Mouse (Mus musculus) olfactory bulb, adult 2 months (tissue): ENCODE results near the gene Trim28. TPM values are rescaled to one million over a fixed set of nuclear protein-coding genes. Genes with fewer than 3 reads are reported as not detected.

Source experiments
- H3K27ac ChIP-seq: fragments of 200-500 bp; 2 replicates; pipeline ENCODE4 v1.5.1; 2012; ENCODE audit warnings: low read depth, low read length; ENCODE audit not compliant: insufficient read depth
- H3K4me1 ChIP-seq: fragments of 200-500 bp; 2 replicates; pipeline ENCODE4 v1.6.1; 2012; ENCODE audit warnings: low read length; ENCODE audit not compliant: control insufficient read depth, insufficient read depth
- H3K4me3 ChIP-seq: fragments of 200-500 bp; 2 replicates; pipeline ENCODE4 v1.5.1; 2012; ENCODE audit warnings: mild to moderate bottlenecking, low read depth, low read length, moderate library complexity; ENCODE audit not compliant: insufficient read depth
- CTCF ChIP-seq: fragments of 200-500 bp; IDR thresholded peaks from 2 replicates; pipeline ENCODE4 v1.5.1; 2012; ENCODE audit warnings: low read depth, mild to moderate bottlenecking, low read length, moderate library complexity; ENCODE audit not compliant: insufficient read depth
- POLR2A ChIP-seq: fragments of 200-500 bp; IDR thresholded peaks from 2 replicates; pipeline ENCODE4 v1.6.1; 2012; ENCODE audit warnings: mild to moderate bottlenecking, low read depth, low read length, moderate library complexity; ENCODE audit not compliant: insufficient read depth
- WGBS: fragments of 180-500 bp; shearing (Covaris S2); methylation state at CpG from one replicate; pipeline ENCODE4 v1.1.7; 2018; 5-methylcytosine and 5-hydroxymethylcytosine counted together
- polyA plus RNA-seq: library from polyadenylated mRNA; stranded (reverse); fragments of >200 nt; gene quantifications from 2 replicates; pipeline ENCODE4 v1.2.4, GENCODE M21; 2012; ENCODE audit warnings: low replicate concordance; ENCODE audit not compliant: missing spikeins, insufficient read depth, insufficient read length

Trim28 gene
- polyA plus RNA-seq, 1 experiment = not detected

DNA sequence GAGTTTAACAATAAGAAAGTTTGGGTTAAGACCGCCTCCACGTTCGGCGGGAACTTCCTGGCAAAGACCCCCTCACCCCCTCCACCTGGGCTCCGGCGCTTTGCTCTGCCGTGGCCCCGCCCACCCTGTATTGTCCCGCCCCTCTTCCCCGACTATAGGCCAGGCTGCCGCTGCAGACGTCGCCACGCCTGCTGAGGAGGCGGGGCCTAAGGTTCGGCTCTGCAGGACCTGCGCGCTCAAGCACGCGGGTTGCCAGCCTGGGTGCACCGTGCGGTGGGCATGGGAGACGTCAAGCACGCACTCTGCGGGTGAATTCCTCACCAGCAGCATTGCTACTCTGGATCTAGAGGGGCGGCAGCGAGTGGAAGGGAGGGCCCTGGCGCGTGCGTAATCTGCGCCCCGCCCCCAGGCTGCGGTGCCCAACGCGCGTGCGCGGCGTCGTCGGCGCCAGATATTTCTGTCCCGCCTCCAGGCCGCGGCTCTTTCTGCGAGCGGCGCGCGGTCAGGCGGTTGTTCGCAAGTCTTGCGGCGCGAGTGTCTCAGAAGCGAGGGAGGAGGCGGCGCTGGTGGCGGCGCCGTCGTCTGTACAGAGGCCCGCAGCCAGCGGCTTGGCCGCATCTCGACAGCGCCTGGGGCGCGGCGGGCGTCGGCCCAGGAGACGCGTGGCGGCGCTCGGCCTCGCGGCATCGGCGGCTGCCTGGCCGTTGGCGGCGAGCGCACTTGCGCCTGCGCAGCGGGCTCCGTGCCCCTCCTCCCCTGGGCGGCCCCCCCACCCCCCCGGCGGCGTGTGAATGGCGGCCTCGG, 25.2 kb downstream of the Trim28 start:
- WGBS = under 1% methylated on average over 91 of the region's 95 CpGs
- Histone ChIP-seq H3K4me3 (peak overlapping the region; percentile 88), H3K27ac (peak overlapping the region; percentile 99), H3K4me1 (peaks cover 13% of the 10 kb centered on the region)
- no peak for TF ChIP-seq CTCF
- TF ChIP-seq POLR2A = peak; percentile 99

DNA sequence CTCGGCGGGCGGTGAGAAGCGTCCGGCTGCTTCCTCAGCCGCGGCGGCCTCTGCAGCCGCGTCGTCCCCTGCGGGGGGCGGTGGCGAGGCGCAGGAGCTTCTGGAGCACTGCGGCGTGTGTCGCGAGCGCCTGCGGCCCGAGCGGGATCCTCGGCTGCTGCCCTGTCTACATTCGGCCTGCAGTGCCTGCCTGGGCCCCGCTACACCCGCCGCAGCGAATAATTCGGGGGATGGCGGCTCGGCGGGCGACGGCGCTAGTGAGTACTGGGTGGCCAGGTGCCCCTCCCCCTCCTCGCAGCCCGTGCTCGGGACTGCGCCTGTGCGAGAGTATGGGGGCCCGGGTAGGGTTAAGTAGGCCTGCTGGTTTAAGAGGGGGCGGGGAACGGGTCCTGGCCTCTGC, 25.9 kb downstream of the Trim28 start:
- peaks cover 13% of the 10 kb centered on the region for H3K4me1 ChIP-seq
- H3K4me3 ChIP-seq = peak overlapping the region; percentile 88
- WGBS = under 1% methylated on average over 43 of the region's 44 CpGs
- H3K27ac ChIP-seq = peak overlapping the region; percentile 80
- TF ChIP-seq POLR2A = no peak; the same call in 1 of the 2 replicates
- 0 out of 2 replicates have a peak, but pooled peaks have one; percentile 14 for TF ChIP-seq CTCF

DNA sequence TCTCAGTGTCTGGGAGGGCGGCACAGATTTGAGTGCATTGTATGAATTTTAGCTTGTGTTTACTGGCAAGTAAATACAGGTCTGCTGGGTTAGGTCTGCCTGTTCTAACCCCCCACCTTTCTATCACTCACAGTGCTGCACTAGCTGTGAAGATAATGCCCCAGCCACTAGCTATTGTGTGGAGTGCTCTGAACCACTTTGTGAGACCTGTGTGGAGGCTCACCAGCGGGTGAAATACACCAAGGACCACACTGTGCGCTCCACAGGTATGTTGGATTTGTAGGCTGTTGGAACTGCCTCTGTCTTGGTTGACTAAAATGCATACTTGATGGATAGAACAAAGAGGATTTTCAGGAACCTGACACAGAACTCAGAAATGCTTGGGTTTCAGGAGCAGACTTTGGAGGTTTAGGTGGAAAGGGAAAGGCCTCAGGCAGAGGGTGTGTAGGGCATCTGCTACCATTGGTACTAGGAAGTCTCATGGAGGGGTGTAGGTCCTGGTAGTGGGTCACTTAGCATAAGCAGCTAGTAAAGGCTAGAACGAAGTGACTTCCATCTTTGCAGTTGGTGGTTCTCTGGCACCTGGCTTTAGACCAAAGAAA, 26.7 kb downstream of the Trim28 start:
- no peak overlapping the region for H3K27ac ChIP-seq
- H3K4me1 ChIP-seq = peaks cover 13% of the 10 kb centered on the region
- 27% methylated on average over 4 of the region's 4 CpGs for WGBS
- peak overlapping the region; percentile 88 for H3K4me3 ChIP-seq
- TF ChIP-seq POLR2A (no peak), CTCF (no peak)

DNA sequence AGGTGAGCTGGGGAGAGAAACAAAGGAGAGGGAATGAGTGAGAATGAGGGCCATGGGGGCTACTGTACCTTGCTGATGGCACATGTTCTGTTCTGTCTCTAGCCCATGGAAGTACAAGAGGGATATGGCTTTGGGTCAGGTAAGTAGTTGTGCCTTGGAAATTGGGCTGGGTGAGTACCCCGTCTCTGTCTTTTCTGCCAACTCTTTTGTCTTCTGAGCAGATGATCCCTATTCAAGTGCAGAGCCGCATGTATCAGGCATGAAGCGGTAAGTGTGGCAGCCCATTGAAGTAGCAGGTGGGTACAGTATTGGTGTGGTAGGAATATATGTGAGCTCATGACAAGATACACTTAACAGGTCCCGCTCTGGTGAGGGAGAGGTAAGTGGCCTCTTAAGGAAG, 30.1 kb downstream of the Trim28 start:
- TF ChIP-seq CTCF (no peak), POLR2A (no peak)

DNA sequence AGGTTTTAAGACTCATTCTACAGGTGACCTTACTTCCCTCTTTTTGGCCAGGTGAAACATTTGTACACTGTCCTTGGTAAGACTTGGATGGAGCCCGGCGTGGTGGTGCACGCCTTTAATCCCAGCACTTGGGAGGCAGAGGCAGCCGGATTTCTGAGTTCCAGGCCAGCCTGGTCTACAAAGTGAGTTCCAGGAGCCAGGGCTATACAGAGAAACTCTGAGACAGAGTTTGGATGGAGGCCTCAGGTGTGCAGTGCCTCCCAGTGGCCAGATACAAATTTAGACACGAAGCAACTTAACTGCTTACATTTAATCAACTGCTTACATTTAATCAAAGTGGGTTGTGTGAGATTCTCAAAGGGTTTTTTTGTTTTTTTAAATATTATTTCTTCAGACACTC, 32.2 kb downstream of the Trim28 start:
- Histone ChIP-seq H3K4me3 (no peak overlapping the region), H3K4me1 (peaks cover 13% of the 10 kb centered on the region), H3K27ac (no peak overlapping the region)
- 67% methylated on average over 5 of the region's 5 CpGs for WGBS
- no peak for TF ChIP-seq CTCF
- no peak for TF ChIP-seq POLR2A

More for the DNA sequence above, 30.1 kb downstream of the Trim28 start:
- 87% methylated on average over 4 of the region's 4 CpGs for WGBS
- Histone ChIP-seq H3K4me3 (no peak overlapping the region), H3K4me1 (peaks cover 7% of the 10 kb centered on the region), H3K27ac (no peak overlapping the region)

DNA sequence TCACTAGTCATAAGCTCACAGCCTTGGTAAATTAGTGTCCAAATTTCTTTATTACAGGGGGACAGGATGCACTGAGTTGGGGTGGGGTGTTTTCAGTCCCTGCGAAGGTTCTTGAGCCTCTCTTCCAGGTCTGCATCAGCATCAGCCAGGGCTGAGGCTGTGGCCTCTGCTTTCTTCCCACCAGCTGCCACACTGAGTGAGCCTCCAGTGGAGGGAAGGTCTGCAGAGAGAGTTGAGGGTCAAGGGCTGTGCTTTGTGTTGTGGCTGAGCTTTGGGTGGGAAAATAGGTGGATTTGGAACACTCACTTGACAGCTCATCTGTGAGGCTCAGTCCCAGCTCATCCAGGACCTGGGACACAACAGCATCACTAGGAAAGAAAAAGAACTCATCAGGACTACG, 33.1 kb downstream of the Trim28 start:
- TF ChIP-seq CTCF (no peak), POLR2A (no peak)
- Histone ChIP-seq H3K27ac (no peak overlapping the region), H3K4me1 (peaks cover 13% of the 10 kb centered on the region), H3K4me3 (no peak overlapping the region)
- WGBS = 75% methylated on average over 2 of the region's 2 CpGs

DNA sequence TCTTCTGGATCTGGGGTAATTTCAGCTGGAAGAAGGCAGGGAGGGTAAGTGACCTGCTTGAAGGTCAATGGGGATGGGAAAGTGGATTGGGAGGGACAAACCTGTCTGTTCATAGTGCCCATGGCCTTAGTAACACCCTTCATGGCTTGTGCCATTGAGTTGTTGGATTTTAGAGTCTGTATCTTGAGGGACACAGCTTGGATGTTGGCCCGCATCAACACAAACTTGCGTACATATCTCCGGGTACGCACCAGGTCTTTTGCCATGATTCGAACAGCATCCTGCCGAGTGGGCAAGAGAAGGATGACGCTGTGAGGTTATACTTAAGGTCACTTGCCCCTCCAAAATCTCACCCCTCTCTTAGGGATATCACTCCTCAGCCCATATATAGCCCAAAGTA, 33.6 kb downstream of the Trim28 start:
- H3K27ac ChIP-seq = no peak overlapping the region
- peaks cover 13% of the 10 kb centered on the region for H3K4me1 ChIP-seq
- 91% methylated on average over 7 of the region's 7 CpGs for WGBS
- no peak for TF ChIP-seq CTCF
- no peak for TF ChIP-seq POLR2A
- H3K4me3 ChIP-seq = no peak overlapping the region

DNA sequence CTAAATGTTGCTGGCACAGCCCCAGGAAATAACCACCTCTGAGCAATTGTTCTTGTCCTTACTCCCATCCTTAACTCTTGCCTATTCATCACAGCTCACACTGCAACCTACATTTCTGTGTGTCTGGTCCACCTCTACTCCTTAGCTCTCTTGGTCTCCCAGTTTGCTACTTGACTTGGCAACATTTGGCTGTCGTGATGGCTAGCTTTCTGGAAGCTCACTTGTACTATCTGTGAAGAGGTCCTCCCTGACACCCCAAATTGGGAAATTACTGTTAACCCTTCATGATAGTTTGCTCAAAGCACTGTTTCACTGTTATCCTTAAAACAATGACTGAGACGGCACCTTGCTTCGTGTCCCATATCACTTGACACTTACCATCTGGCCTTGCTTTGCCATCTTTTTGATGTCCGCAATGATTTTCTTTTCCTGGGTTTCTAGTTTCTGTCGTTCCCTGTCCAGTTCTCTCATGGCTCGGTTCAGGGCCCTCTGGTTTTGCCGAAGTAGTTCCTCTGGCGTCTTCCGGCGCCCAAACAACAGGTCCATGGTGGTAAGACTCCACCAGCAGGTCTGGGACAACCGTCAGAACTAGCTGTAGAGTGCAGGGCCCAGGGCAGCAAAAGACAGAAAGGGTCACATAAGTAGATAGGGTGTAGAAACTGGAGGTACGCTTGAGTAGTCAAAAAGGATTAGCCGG, 34.7 kb downstream of the Trim28 start:
- peaks cover 13% of the 10 kb centered on the region for H3K4me1 ChIP-seq
- 43% methylated on average over 13 of the region's 13 CpGs for WGBS
- H3K4me3 ChIP-seq = peak overlapping the region; percentile 88
- TF ChIP-seq CTCF = no peak
- no peak for TF ChIP-seq POLR2A
- H3K27ac ChIP-seq = peak overlapping the region; percentile 87

DNA sequence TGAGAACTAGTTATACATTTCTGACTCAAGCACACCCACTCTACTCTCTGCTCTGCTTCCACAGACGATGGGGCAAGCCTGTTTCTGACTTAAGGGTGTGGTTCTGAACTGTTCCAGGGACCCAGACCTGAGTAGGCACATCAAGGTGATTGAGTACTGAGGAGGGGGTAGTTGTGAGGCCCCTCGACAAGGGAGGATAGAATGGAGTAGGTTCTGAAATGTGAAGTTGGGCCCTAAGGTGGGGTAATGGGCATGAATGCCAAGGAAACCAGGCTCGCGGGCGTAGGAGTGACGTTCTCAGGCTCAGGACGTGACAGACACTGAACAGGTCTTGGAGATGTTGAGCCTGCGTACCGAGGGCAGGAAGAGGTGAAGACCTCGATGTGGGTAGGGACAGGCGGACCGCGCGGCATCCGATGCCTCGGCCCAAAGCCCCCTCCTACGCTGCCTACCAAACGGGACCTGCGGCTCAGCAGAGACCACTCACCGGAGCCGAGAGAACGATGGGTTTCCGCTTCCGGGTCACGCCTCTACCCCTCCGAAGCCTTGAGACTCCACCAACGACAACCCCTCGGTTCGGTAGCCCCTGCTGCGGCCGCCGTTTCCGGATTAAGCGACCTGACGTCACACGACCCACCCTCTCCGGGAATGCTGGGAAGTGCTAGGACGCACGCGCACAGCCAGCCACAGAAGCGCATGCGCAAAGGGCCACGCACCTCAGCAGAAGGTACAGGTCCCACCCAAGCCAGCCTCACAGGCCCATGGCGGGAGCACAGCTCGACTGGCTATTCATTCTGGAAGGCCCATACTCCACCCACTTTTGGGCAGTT, 35.4 kb downstream of the Trim28 start, which contains the start of gene Chmp2a:
Gene Chmp2a, minus strand, starts transcription at position 660 of the 830 bp plus-strand sequence.
- WGBS = under 1% methylated on average over 45 of the region's 45 CpGs
- H3K4me1 ChIP-seq = peaks cover 17% of the 10 kb centered on the region

More for the DNA sequence above, 35.4 kb downstream of the Trim28 start, which contains the start of gene Chmp2a:
- Histone ChIP-seq H3K27ac (peak within 1 kb of the TSS; percentile 87), H3K4me3 (peak within 1 kb of the TSS; percentile 88)
- TF ChIP-seq CTCF (no peak), POLR2A (peak; percentile 72)
